Mouse (Mus musculus) adrenal gland, adult (tissue): ENCODE measurements around the gene Fbxo28.

Experiments
- DNase-seq, 2 experiments: peaks; one replicate each; pipeline ENCODE4 v3.0.0; 2022 to 2023; ENCODE audit warnings: low spot score in 1 of 2; ENCODE audit not compliant: inconsistent age in 2 of 2

Fbxo28 gene

GRCm38 (mm10) chr1:182345857-182346256, 4.4 kb upstream of the Fbxo28 start:
- no peak for DNase-seq

- DNase-seq, result peak in 1 of 2 experiments; percentile 31
Measured at GRCm38 (mm10) chr1:182341993-182342392, 564 bp upstream of the Fbxo28 start.

GRCm38 (mm10) chr1:182340281-182340680, 1.1 kb downstream of the Fbxo28 start:
- DNase-seq, result peak in 1 of 2 experiments; percentile 31

- peak in 1 of 2 experiments; percentile 36 for DNase-seq
Measured at GRCm38 (mm10) chr1:182338961-182339565, 2.4 kb downstream of the Fbxo28 start.

DNA sequence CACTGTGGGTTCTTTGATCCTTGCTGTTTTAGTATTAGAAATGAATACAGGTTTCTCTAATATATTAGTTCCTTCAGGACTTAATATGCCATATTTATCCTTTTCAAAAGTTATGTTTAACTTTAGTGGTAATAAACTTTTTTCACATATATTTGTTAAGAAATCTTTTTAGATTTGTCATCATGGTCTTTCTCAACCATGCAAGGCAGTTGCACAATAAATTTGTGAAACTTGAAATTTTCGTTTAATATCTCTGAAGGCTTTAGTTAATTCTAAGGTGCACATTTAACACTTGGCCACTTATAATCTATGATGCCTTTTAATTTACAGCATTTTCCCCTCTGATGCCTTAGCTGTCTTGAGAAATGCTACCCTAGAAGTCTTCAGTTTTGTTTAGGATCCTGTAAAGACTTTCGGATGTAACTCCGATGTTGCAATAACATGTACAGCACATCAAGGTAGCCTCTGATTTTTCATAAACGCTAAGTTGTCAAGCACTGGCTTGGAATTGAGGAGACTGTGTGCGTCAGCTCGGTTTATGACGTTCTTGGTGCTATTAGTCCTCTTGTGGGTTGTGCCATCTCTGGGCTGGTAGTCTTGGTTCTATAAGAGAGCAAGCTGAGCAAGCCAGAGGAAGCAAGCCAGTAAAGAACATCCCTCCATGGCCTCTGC, 7.5 kb downstream of the Fbxo28 start:
- DNase-seq, result peak in 1 of 2 experiments; percentile 63

DNA sequence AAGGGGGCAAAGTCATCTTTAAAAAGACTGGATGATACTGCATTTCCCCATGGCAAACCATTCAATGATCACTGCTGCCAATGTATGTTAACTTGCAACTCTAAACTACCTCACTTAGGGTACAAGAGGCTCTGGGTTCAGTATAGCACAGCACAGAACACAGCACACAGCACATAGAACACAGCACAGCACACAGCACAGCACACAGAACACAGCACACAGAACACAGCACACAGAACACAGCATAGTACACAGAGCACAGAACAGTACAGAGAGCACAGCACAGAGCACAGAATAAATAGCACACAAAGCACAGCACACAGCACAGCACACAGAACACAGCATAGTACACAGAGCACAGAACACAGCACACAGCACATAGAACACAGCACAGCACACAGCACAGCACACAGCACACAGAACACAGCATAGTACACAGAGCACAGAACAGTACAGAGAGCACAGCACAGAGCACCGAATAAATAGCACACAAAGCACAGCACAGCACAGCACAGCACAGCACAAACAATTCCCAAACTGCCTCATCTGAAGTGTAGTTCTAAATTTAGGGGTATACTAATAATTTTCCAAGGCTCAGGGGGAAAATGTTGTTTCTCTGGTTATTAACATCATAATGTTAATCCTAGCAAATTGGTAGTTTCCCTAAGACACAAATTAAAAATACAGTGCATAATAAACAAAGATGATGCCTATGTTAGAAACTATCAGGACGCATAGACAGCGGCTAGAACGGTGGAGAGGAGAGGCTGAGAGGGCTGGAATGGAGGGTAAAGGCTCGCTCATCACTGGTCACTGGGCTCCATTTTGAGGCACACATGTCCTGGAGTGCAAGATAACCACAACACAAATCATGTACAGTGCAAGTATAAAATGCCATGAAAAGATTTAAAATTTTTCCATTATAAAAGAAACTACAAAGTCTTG, 9.1 kb downstream of the Fbxo28 start:
- DNase-seq, result no peak

DNA sequence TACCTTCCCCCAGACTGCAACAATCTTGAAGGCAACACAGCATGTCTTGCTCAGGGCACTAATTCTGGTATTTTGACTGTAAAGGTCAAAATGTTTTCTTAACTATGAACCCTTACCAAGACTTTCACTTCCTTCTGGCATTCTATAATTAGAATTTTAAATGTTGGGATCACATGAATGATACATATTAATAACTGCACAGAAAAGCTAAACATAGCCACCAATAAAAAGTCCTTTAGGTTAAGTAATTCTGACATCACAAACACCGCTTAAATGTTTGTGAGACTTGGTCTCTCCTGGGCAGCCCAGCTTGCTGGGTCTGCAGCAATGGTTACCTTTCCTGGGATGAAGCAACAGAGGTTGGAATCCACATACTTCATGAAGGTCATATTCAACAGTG, 15.5 kb downstream of the Fbxo28 start:
- DNase-seq, result no peak

DNA sequence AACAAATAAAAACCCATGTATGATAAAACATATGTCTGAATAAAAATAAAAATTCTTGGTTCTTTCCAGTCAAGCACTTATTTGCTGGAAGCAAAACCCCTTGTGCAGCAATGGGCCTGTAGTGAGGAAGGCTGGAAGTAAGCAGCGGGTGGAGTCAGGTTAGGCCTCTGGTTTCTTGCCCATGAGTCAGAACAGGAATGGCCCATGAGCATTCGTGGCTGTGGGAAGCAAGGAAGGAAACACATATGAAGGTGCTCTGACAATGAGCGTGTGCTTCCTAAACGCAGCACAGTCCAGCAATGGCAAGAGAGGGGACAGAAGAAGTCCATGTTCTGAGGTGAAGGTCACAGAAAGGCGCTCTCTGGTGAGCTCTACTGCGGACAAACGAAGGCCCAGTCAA, 16.9 kb downstream of the Fbxo28 start:
- no peak for DNase-seq

- DNase-seq, result no peak
Measured at GRCm38 (mm10) chr1:182323139-182323538, 18.3 kb downstream of the Fbxo28 start.

DNA sequence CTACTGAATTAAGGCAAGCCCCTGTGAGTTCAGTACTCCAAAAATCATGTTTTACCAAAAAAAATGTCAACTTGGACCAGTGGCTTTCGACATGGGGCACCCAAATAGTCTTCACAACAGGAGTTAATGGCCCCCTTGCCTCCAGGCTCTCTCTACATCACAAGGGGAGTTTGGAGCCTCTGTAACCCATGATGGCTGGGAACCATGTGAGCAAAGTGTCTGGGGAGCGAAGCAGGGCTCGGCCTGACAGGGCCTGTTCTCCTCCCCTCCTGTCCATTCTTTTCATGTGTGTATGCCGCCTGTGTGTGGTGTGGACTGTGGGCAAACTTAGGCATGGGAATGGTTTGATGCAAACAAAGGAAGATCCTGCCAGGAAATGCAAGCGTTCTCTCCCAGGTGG, 27.2 kb downstream of the Fbxo28 start:
- DNase-seq, result no peak

DNA sequence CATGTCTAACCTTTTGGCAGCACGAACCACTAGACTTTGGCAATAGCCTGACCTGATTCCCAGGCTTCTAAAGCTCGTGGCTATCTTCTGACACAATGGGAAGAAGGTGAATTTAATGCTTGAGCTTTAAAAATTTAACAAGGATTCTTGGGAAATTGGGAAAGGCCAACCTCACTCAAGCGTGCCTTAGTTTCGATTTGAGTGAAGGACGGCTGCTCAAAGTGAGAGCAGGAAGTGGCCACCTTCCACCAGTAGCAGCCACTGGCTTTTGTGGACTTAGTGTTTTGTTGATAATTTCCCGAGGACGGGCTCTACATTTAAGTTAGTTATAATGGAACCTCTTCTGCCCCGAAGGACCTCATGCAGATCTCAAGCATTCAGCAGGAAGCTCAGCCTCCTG, 28.2 kb downstream of the Fbxo28 start:
- peak in 1 of 2 experiments; percentile 17 for DNase-seq

- peak in 1 of 2 experiments; percentile 21 for DNase-seq
Measured at GRCm38 (mm10) chr1:182311376-182311775, 30.1 kb downstream of the Fbxo28 start.

GRCm38 (mm10) chr1:182310316-182310715, 31.1 kb downstream of the Fbxo28 start:
- no peak for DNase-seq

GRCm38 (mm10) chr1:182309403-182309802, 32.0 kb downstream of the Fbxo28 start:
- no peak for DNase-seq

DNA sequence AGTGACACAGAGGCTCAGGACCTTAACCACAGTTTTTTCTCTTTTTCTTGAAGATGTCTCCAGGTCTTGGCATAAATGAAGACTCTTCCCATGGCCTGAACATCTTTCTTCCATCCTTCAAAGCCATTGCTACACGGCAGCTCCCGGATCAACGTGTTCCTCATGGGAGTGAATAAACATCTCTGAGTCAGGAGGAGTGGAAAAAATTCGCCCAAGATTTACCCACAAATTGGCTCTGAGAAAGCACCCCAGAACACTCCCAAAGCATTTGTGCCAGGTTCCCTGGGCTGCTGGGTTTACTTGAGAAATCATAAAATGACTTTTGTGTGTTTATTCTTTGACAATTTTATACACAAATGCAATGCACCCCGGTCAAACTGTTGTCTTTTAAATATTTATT, 38.5 kb downstream of the Fbxo28 start:
- no peak for DNase-seq

DNA sequence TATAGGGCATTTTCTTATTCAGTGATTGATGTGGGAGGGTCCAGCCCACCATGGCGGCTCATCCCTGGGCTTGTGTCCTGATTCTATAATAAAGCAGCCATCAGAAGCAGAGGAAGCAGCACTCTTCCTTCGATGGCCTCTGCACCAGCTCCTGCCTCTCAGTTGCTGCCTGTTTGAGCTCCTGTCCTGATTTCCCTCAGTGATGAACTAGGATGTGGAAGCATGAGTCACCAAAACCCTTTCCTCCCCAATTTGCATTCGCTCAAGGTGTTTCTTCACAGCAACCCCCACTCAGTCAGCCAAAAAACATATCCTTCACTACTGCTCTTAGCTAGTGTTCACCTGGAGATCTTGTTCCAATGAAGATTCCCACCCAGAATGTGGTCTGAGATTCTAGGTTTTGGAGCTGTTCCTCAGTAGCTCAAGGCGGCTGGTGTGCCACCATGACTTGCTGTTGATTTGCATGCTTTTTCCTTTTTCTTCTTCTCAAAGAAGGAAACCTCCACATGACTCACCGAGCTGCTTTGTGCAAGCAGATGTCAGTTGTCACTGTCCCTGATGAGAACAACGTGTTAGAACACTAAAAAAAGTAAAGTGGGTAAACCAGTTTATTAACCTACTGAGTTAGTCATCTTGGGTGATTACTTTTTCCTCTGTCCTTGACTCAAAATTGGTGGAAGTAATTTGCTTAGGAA, 39.1 kb downstream of the Fbxo28 start:
- no peak for DNase-seq

- no peak for DNase-seq
Measured at GRCm38 (mm10) chr1:182297821-182298220, 43.6 kb downstream of the Fbxo28 start.

GRCm38 (mm10) chr1:182297246-182297645, 44.2 kb downstream of the Fbxo28 start:
- DNase-seq, result no peak

- DNase-seq, result no peak
Measured at GRCm38 (mm10) chr1:182296816-182297215, 44.6 kb downstream of the Fbxo28 start.

- no peak for DNase-seq
Measured at GRCm38 (mm10) chr1:182296141-182296540, 45.3 kb downstream of the Fbxo28 start.

GRCm38 (mm10) chr1:182292291-182292690, 49.1 kb downstream of the Fbxo28 start:
- DNase-seq, result peak in 1 of 2 experiments; percentile 15
